Mouse (Mus musculus) liver, adult 2 months (tissue): ENCODE measurements around the gene Gm10112. TPM values are rescaled to one million over a fixed set of nuclear protein-coding genes. Genes with fewer than 3 reads are reported as not detected.

Experiments used
- DNase-seq: peaks from one replicate; pipeline ENCODE4 v3.0.0-alpha.2; 2011; ENCODE audit warnings: low read depth, low spot score; ENCODE audit errors: extremely low read depth
- H3K27ac ChIP-seq: fragments of 200-500 bp; replicated peaks from 2 replicates; pipeline ENCODE4 v1.5.1; 2012; ENCODE audit warnings: low read depth, mild to moderate bottlenecking, control low read depth, inconsistent platforms, low read length; ENCODE audit not compliant: insufficient read depth
- H3K27me3 ChIP-seq: fragments of 200-500 bp; 2 replicates; pipeline ENCODE4 v1.6.1; 2012; ENCODE audit warnings: mild to moderate bottlenecking, moderate library complexity, low read length, inconsistent platforms; ENCODE audit not compliant: control insufficient read depth, insufficient read depth
- H3K36me3 ChIP-seq: fragments of 200-500 bp; 2 replicates; pipeline ENCODE4 v1.6.1; 2012; ENCODE audit warnings: low read length, inconsistent platforms; ENCODE audit not compliant: control insufficient read depth, insufficient read depth
- H3K4me1 ChIP-seq: fragments of 200-500 bp; 2 replicates; pipeline ENCODE4 v1.6.1; 2011; ENCODE audit warnings: low read length; ENCODE audit not compliant: control insufficient read depth, insufficient read depth
- H3K4me3 ChIP-seq: fragments of 200-500 bp; 2 replicates; pipeline ENCODE4 v1.5.1; 2011; ENCODE audit warnings: low read depth, mild to moderate bottlenecking, control low read depth, low read length, moderate library complexity; ENCODE audit not compliant: insufficient read depth
- H3K79me2 ChIP-seq: fragments of 200-500 bp; 2 replicates; pipeline ENCODE4 v1.6.1; 2012; ENCODE audit warnings: inconsistent platforms, mild to moderate bottlenecking, low read length, moderate library complexity; ENCODE audit not compliant: control insufficient read depth, insufficient read depth
- H3K9ac ChIP-seq: fragments of 200-500 bp; 2 replicates; pipeline ENCODE4 v1.6.1; 2012; ENCODE audit warnings: low read depth, mild to moderate bottlenecking, control low read depth, inconsistent platforms, low read length
- CTCF ChIP-seq: fragments of 200-500 bp; IDR thresholded peaks from 2 replicates; pipeline ENCODE4 v1.5.1; 2011; ENCODE audit warnings: low read depth, low read length, control low read depth
- POLR2A ChIP-seq: fragments of 200-500 bp; IDR thresholded peaks from 2 replicates; pipeline ENCODE4 v1.6.1; 2011; ENCODE audit warnings: low read length, control low read depth; ENCODE audit not compliant: insufficient read depth; ENCODE audit errors: extremely low read depth
- WGBS: fragments of 180-500 bp; shearing (Covaris S2); methylation state at CpG from one replicate; pipeline ENCODE4 v1.1.7; 2018; 5-methylcytosine and 5-hydroxymethylcytosine counted together
- polyA plus RNA-seq: library from polyadenylated mRNA; depleted of rRNA; stranded (reverse); fragments of >200 nt; gene quantifications from 2 replicates; pipeline ENCODE4 v1.2.3, GENCODE M21; 2012; rRNA removed
- total RNA-seq: library from RNA; depleted of rRNA; stranded (reverse); fragments of >200 nt; gene quantifications from 2 replicates; pipeline ENCODE4 v1.2.3, GENCODE M21; 2014; rRNA removed

Gm10112 gene
- total RNA-seq (not detected in 2 replicates), polyA plus RNA-seq (not detected in 2 replicates)

DNA sequence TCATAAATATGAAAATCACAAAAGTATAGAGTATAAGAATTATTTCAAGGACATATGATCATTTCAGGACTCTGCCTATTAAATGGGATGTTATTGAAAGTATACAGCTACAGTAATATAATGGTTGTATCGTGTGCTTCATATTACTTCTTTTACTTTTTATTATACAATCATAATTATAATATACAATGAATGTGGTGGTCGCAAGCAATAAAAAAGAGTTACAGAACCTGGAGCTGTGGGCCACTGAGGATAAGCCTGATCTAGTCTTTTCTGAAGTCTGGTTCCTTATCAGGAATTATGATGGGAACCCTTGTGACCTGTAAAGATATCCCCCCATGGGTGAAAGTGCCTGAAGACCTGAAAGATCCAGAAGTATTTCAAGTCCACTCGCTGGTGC is at the start of gene Gm10112:
Gene Gm10112 (plus strand): TSS at position 301 of the 400 bp plus-strand sequence.
- Histone ChIP-seq H3K9ac (no peak within 1 kb of the TSS), H3K4me3 (no peak within 1 kb of the TSS), H3K27ac (no peak within 1 kb of the TSS), H3K27me3 (no peaks in the 10 kb centered on the region), H3K4me1 (no peaks in the 10 kb centered on the region), H3K79me2 (no peaks in the 10 kb centered on the region), H3K36me3 (no peaks in the 10 kb centered on the region)
- TF ChIP-seq POLR2A (no peak), CTCF (no peak)
- whole genome bisulfite sequencing: 84% methylated on average over 3 of the region's 3 CpGs
- DNase-seq: no peak

DNA sequence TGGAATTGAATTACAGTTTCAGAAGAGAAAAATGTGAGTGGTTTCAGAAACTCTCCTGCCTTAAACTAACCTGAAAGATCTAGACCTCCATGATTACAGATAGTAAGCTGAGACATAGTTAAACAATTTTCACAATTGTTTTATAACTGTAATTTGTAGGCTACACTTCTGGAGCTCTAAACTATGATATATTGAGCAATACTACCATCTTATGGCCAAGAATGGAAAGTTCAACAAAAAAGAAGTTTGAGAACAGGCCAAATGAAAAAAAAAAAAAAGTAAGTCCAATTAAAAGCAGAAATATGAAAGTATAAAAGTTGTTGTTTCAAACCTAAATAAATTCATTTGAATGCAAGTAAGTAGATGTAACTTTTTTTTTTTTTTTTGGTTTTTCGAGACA is 21.4 kb downstream of the Gm10112 start:
- no peak overlapping the region for H3K27ac ChIP-seq
- DNase-seq: peak; percentile 1
- no peak overlapping the region for H3K4me3 ChIP-seq
- WGBS: 50% methylated on average over 1 of the region's 1 CpGs
- H3K9ac ChIP-seq: no peak overlapping the region
- no peaks in the 10 kb centered on the region for H3K4me1 ChIP-seq
- TF ChIP-seq POLR2A: no peak
- TF ChIP-seq CTCF: no peak
- H3K27me3 ChIP-seq: no peaks in the 10 kb centered on the region
- H3K79me2 ChIP-seq: no peaks in the 10 kb centered on the region
- no peaks in the 10 kb centered on the region for H3K36me3 ChIP-seq

DNA sequence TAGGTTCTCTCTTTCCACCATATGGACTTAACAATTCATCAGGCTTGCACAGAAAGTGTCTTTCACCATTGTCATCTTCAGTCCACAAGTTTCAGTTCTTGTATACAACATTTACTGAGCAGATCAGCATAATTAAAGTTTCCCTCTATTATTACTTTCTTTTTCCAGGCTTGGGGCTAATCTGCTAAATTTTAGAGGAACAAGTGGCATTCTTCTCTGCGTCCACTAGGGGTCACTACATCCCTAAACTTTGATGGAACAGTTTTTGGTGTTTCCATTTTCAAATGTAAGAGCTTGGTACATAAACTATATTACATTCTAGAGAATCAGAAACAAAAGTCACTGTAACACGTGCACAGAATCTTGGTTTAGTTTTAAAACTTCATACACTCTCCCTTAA is 28.2 kb downstream of the Gm10112 start:
- TF ChIP-seq POLR2A (no peak), CTCF (no peak)
- no peaks in the 10 kb centered on the region for H3K79me2 ChIP-seq
- no peak overlapping the region for H3K4me3 ChIP-seq
- no peaks in the 10 kb centered on the region for H3K4me1 ChIP-seq
- H3K27me3 ChIP-seq: no peaks in the 10 kb centered on the region
- peak; percentile 15 for DNase-seq
- H3K9ac ChIP-seq: no peak overlapping the region
- no peak overlapping the region for H3K27ac ChIP-seq
- H3K36me3 ChIP-seq: no peaks in the 10 kb centered on the region
- WGBS: 5% methylated on average over 2 of the region's 2 CpGs

DNA sequence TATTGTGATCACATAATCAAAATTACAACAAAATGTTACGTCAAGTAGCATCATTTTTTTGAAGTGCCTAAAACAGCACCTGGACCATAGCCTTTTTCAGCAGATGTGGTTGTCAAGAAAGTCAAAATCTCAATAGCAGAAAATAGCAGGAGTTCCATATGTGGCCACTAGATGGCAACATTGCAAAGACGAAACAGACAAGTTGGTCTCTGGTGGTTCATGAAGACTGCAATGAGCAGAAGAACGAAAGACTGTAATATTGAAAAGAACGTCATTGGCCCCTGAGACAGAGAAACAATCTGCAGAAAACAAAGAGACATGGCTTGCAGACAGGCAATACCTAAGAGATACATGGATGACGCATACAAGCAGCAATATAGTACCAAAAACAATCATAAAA is 42.1 kb downstream of the Gm10112 start:
- no peaks in the 10 kb centered on the region for H3K36me3 ChIP-seq
- no peak overlapping the region for H3K4me3 ChIP-seq
- no peaks in the 10 kb centered on the region for H3K27me3 ChIP-seq
- no peak overlapping the region for H3K9ac ChIP-seq
- TF ChIP-seq POLR2A: no peak
- no peak for TF ChIP-seq CTCF
- H3K4me1 ChIP-seq: no peaks in the 10 kb centered on the region
- H3K27ac ChIP-seq: no peak overlapping the region
- DNase-seq: peak; percentile 15
- no peaks in the 10 kb centered on the region for H3K79me2 ChIP-seq
- 7% methylated on average over 5 of the region's 5 CpGs for WGBS

Other genes starting within 250 kb of the Gm10112 start
- not detected in 2 replicates for gene Cylc1, start 57.9 kb upstream of the Gm10112 start, total RNA-seq
- gene Cylc1, start 57.9 kb upstream of the Gm10112 start, polyA plus RNA-seq: not detected in 2 replicates